Mouse (Mus musculus): ENCODE data around the gene Nup188.

The Nup188 gene

DNA sequence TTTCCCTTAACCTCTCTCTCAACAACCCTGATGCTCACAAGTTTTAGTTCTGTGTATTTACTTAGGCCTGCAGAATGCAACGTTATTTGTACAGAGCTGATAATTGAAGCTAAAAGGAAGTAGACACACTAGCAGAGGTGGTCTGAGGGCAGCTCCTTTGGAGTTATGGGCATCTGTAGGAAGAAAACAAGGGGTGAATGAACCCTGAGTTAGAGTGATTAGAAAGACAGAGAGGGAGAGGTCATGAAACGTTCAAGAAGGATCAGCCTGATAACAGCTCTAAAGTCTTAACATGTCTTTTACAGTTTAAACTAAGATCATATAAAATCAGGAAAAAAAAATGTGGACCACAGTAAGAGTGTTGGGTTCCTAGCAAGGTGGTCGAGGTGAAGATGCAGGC lies 23.2 kb downstream of the Nup188 start:
- ChIA-PET POLR2A (interaction anchor here in 2 of 4 experiments (0.7 to 1.9 kb wide), 18 partner anchors 8 to 211 kb away, joined by 3 to 8 read pairs (median 3); partner anchors contain the start of genes Dolk (in 1 of the 2), Dolpp1 (in 1 of the 2), Miga2 (in 1 of the 2) and Nup188 (in 1 of the 2)), CTCF (interaction anchor here in 1 of 4 experiments (1.3 kb wide), 1 partner anchor 19 kb away, joined by 4 read pairs; no protein-coding TSS in a partner anchor)

DNA sequence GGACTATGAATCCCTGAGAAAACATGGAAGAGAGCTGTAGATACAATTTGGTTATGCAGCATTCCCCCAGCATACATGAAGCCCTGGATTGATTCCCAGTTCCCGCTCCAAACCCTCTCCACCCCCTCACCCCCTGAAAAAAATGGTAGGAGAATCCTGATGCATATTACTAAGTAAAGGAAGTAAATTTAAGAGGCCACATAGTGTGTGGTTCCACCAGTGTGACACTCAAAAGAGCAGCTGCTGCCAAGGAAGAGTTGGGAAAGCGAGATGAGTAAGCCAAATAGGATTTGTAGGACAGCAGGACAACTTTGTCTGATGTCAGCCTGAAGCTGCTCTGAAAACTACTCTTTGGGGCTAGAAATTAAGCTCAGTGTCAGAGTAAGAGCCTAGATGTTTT lies 25.3 kb downstream of the Nup188 start:
- CTCF ChIA-PET: interaction anchor here (0.6 to 1.0 kb wide), 6 partner anchors 22 to 978 kb away, joined by 3 to 9 read pairs (median 4); partner anchors contain the start of gene Pkn3 (in 1 of the 4)
- POLR2A ChIA-PET: interaction anchor here (0.6 to 2.6 kb wide), 10 partner anchors 9 to 231 kb away, joined by 3 to 17 read pairs (median 4); no protein-coding TSS in a partner anchor

DNA sequence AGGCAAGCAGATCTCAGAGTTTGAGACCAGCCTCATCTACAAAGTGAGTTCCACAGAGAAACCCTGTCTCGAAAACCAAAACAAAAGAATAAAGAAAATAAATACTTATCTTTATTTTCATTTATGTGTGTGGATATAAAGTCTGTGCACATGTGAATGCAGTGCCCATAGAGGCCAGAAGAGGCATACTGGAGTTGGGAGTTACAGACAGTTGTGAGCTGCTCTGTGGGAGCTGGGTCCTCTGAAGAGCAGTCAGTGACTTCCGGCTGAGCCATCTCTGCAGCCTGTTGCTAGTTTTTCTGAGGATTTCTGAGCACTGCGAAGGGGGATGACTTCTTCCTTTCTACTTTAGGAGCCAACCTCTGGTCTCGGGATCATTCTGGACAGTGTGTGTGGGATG lies 29.9 kb downstream of the Nup188 start:
- ChIA-PET POLR2A (interaction anchor here in 3 of 4 experiments (0.5 to 2.8 kb wide), 15 partner anchors 9 to 240 kb away, joined by 3 to 10 read pairs (median 3); partner anchors contain the start of genes Dolpp1 (in 1 of the 3) and Endog (in 1 of the 3)), CTCF (interaction anchor here (0.5 to 1.3 kb wide), 12 partner anchors 11 to 274 kb away, joined by 3 to 7 read pairs (median 3); partner anchors contain the start of gene Miga2 (in 1 of the 4))

DNA sequence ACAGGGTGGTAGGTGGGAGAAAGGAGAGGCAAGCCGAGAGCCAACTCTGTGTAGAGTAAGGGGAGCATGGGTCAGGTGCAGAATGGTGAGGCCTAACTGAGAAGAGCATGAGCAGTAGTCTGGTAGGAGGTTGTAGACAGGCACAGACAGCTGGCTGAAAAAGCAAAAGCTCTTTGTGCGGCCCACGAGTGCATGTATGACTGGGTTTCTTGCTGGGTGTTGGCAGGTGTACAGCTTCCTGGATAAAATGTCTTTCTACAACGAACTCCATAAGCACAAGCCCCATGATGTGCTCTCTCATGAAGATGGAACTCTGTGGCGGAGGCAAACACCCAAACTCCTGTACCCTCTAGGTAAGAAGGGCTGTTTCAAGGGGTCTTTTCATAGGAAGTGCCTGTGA lies 30.8 kb downstream of the Nup188 start:
- ChIA-PET CTCF (no interaction called here), POLR2A (interaction anchor here in 2 of 4 experiments (0.9 to 2.8 kb wide), 7 partner anchors 11 to 131 kb away, joined by 3 to 10 read pairs (median 4); partner anchors contain the start of gene Dolpp1 (in 1 of the 2))

DNA sequence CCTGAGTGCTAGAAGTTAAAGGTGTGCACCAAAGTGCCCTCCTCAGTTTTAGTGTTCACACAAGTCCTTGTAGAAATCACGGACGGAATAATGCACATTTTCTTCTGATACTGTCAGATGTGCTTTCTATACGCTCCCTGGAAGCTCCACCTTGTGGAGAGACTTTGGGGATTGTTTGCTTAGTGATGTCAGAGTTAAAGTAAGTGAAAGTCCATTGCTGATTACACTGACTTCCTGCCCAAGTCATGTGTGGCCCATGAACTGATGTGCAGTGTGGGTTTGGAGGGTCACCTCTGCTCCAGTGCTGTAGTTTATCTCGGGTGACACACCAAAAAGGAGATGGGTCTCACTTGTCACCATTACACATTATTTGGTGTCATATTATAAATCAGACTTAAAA lies 33.1 kb downstream of the Nup188 start:
- CTCF ChIA-PET: no interaction called here
- POLR2A ChIA-PET: interaction anchor here in 1 of 4 experiments (0.7 to 1.2 kb wide), 2 partner anchors 23 to 196 kb away, joined by 3 to 4 read pairs; no protein-coding TSS in a partner anchor

DNA sequence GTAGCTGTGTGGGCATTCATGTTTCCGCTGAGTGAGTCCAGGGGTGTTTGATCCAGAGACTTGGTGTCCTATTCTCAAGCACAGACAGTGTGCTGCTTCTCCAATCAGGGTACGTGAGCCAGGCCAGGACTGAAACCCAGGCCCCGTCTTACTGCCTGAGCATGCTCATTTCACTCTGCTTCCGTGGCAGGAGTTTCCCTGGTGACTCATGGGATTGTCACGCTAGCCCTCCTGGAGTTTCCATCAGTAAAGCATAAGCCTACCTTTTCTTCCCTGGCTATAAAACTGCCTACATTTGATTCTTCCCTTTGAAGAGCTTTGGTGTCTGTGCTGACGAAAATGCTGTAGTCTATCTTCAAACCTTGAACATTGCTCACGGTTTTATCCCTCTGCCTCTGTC lies 36.9 kb downstream of the Nup188 start:
- POLR2A ChIA-PET: interaction anchor here in 2 of 4 experiments (0.8 to 2.5 kb wide), 13 partner anchors 10 to 93 kb away, joined by 3 to 9 read pairs (median 4); partner anchors contain the start of genes Crat (in 1 of the 2), Dolpp1 (in 1 of the 2), Miga2 (in 1 of the 2) and Ptpa (in 1 of the 2)
- CTCF ChIA-PET: interaction anchor here in 1 of 4 experiments (0.6 kb wide), 1 partner anchor 576 kb away, joined by 3 read pairs; no protein-coding TSS in a partner anchor

DNA sequence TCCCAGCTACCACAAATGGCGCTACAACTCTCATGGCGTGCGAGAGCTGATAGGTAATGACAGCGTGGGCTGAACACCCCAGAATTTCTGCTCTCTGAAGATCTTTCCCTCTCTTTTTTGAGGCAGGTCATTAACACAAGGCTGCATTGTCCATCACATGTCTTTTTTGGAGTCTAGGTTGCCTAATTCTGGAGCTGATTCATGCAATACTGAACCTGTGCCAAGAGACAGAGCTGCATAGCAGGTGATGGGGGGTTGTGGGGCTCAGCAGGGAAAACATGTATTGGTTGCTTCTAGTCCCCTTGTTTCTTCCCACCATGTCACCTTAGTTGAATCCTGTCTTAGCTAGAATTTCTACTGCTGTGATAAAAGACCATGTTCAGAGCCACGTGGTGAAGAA lies 39.1 kb downstream of the Nup188 start:
- POLR2A ChIA-PET: interaction anchor here in 2 of 4 experiments (0.6 to 3.1 kb wide), 6 partner anchors 9 to 97 kb away, joined by 3 to 22 read pairs (median 6); no protein-coding TSS in a partner anchor
- CTCF ChIA-PET: no interaction called here

DNA sequence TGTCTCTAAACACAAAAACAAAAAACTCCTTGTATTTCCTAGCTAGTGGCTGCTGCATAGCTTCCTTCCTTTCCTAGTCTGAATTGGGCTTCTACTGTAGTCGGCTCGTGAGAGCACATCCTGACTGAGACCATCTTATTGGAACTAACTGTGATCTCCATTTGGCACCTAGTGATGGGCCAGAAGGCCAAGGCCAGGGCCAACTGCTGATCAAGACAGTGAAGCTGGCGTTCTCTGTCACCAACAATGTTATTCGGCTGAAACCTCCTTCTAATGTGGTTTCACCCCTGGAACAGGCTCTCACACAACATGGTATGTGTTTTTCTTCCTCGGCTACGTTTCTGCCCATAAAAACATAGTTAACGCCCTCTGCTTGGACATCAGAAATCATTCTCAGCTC lies 41.1 kb downstream of the Nup188 start:
- ChIA-PET CTCF (interaction anchor here in 1 of 4 experiments (1.5 kb wide), 1 partner anchor 9 kb away, joined by 4 read pairs; no protein-coding TSS in a partner anchor), POLR2A (interaction anchor here in 2 of 4 experiments (0.7 to 3.1 kb wide), 18 partner anchors 8 to 192 kb away, joined by 3 to 22 read pairs (median 4); partner anchors contain the start of genes Miga2 (in 2 of the 2) and Endog (in 1 of the 2))

DNA sequence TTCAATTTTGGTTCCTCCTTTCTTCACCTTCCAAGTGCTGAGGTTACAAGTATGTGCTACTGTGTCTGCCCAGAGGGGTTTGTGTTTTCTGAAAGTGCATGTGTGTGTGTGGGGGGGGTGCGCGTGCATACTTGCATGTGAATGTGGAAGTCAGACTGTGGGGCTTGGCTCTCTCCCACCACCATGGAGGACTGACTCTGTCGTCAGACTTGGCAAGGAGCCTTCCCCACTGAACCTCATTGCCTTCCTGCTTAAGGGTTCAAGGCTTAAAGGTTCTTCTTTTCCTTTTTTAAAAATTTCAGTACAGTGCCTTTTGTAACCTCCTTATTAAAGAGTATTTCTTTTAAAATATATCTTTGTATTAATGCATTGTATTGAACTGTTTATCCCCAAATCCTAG lies 42.6 kb downstream of the Nup188 start:
- CTCF ChIA-PET: no interaction called here
- POLR2A ChIA-PET: interaction anchor here in 2 of 4 experiments (0.6 to 2.6 kb wide), 7 partner anchors 15 to 255 kb away, joined by 3 to 9 read pairs (median 4); partner anchors contain the start of gene Miga2 (in 2 of the 2)

DNA sequence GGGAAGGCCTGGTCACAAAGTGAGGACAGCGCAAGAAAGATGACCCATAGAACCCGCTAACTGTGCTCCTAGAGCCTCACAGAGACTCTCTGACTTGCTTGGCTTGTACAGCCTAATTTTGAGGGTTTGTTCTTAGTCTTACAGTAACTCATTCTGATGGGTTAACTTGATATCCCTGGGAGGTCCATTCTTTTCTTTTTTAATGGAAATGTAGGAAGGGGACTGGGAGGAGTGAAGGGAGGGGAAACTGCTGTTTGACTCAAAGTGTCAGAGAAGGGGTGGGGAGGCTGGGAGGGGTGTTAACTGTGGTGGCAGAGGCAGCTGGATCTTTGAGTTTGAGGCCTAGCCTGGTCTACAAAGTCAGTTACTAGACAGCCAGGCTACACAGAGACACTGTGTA lies 49.1 kb downstream of the Nup188 start:
- POLR2A ChIA-PET: interaction anchor here (0.5 to 2.8 kb wide), 32 partner anchors 8 to 259 kb away, joined by 3 to 36 read pairs (median 6); partner anchors contain the start of genes Miga2 (in 2 of the 4), Endog (in 1 of the 4), Ier5l (in 1 of the 4) and Kyat1 (in 1 of the 4)
- CTCF ChIA-PET: interaction anchor here in 2 of 4 experiments (0.9 to 1.4 kb wide), 5 partner anchors 15 to 633 kb away, joined by 3 to 4 read pairs (median 3); no protein-coding TSS in a partner anchor

DNA sequence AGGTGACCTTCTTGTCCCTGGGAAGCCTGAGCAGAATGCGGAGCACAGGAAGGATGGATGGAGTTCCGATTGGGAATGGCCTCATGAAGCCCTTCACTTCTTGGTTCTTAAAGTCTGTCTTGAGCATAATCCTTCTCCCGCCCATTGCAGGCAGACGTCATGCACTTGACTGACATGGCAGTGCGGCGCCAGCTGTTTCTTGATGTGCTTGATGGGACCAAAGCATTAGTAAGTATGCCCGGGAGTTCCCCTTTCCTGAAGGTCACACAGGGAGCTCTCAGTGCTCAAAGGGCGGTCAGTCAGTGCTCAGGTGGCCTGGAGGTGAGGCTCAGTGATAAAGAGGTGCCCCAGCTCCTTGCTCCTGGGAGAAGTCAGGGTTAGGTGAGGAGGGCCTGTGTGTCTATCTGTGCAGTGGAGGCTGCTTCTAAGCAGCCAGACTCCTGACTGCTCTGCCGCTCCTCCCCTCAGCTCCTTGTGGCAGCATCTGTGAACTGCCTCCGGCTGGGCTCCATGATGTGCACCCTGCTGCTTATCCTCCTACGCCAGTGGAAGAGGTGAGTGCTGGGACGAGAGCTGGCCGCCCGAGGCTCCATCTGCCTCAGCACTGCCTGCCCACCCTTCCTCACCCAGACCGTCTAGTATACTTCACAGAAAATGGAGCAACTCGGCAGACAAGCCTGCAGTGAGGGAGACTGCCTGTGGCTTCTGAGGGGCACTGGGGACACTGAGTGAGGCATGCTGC lies 50.1 kb downstream of the Nup188 start:
- ChIA-PET POLR2A (interaction anchor here (0.6 to 2.8 kb wide), 49 partner anchors 10 to 977 kb away, joined by 3 to 36 read pairs (median 4); partner anchors contain the start of genes Miga2 (in 2 of the 4), Spout1 (in 2 of the 4), Endog (in 1 of the 4) and Ier5l (in 1 of the 4)), CTCF (interaction anchor here in 3 of 4 experiments (0.6 to 1.6 kb wide), 14 partner anchors 9 to 632 kb away, joined by 3 to 7 read pairs (median 4); partner anchors contain the start of genes Miga2 (in 1 of the 3) and Sh3glb2 (in 1 of the 3))

DNA sequence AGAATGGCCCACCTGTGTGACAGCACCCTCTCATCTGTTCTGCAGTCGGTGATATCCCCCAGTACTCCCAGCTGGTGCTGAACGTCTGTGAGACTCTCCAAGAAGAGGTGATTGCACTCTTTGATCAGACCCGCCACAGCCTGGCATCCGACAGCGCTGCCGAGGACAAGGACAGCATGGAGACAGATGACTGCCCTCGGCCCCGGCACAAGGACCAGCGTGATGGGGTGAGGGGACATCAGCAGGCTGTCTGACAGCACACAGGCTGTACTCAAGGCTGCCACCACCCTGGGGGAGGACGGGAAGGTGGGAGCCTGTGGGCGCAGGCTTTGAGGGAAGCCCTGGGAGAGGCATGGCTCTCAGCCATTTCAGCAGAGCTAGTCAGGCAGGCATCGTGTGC lies 51.0 kb downstream of the Nup188 start:
- ChIA-PET POLR2A (interaction anchor here in 3 of 4 experiments (0.7 to 2.8 kb wide), 21 partner anchors 9 to 421 kb away, joined by 3 to 36 read pairs (median 6); partner anchors contain the start of genes Ier5l (in 1 of the 3), Lrrc8a (in 1 of the 3), Miga2 (in 1 of the 3) and Spout1 (in 1 of the 3)), CTCF (interaction anchor here in 2 of 4 experiments (0.9 to 1.6 kb wide), 5 partner anchors 10 to 99 kb away, joined by 3 to 7 read pairs (median 4); partner anchors contain the start of genes Miga2 (in 1 of the 2) and Sh3glb2 (in 1 of the 2))

DNA sequence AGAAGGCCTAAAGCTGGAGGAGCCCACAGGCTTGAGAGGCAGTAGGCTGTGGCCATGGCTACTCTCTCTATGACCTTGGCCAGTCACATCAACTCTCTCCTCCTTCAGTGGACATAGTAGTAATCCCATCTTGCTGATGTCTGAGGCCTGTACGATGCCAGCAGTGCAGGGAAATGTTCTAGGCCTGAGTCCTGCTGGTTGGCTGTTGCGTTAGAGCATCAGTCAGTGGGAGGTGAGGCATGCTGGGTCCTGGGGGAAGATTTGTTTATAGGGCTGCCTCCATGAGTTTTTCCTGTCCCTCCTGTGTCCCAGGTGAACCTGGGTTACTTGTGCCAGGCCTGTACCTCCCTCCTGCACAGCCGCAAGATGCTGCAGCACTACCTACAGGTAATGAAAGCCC lies 55.9 kb downstream of the Nup188 start:
- POLR2A ChIA-PET: interaction anchor here in 2 of 4 experiments (0.7 to 2.3 kb wide), 4 partner anchors 15 to 33 kb away, joined by 3 to 15 read pairs (median 6); partner anchors contain the start of gene Miga2 (in 1 of the 2)
- CTCF ChIA-PET: interaction anchor here in 1 of 4 experiments (0.6 kb wide), 2 partner anchors 31 to 546 kb away, joined by 4 to 7 read pairs; no protein-coding TSS in a partner anchor

DNA sequence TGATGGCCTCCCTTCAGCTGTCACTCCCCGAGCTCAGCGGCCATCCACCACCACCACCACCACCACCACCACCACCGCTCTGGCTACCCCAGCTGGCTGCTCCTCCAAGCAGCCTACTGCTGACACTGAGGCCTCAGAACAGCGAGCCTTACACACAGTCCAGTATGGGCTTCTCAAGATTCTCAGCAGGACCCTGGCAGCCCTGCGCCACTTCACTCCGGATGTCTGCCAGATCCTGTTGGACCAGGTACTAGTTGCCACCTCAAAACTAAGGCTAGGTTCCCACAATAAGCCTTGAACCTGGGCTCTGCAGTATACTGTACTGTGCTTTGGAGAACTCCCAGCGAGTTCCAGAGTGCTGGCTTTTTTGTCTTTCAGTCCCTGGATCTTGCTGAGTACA lies 56.3 kb downstream of the Nup188 start:
- ChIA-PET CTCF (interaction anchor here in 1 of 4 experiments (0.6 kb wide), 1 partner anchor 12 kb away, joined by 9 read pairs; no protein-coding TSS in a partner anchor), POLR2A (interaction anchor here (0.5 to 2.3 kb wide), 9 partner anchors 13 to 48 kb away, joined by 3 to 15 read pairs (median 4); partner anchors contain the start of gene Miga2 (in 1 of the 4))

DNA sequence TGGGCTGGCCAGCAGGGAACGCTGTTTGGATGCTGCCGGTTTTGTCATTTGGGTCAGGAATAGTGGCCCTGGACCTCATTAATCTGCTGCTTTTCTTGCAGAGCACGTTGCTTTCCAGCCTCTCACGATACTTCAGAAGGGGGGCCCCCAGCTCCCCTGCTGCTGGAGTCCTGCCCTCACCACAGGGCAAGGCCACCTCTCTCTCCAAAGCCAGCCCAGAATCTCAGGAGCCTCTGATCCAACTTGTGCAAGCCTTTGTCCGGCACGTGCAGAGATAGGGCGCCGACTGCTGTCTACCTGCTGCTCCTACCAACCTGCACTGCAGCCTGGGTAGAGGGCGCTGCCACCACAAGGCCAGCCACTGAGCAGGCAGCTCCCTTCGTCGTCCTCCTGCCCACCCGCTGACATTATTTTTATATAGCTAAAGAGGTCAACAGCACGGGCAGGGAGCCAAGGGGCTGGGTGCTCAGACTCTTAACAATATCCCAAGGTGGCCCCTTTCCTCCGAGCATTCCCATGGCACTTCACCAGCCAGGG lies 57.5 kb downstream of the Nup188 start:
- CTCF ChIA-PET: interaction anchor here in 2 of 4 experiments (0.6 to 1.0 kb wide), 3 partner anchors 20 to 263 kb away, joined by 3 to 5 read pairs (median 3); partner anchors contain the start of gene Miga2 (in 1 of the 2)
- POLR2A ChIA-PET: interaction anchor here in 2 of 4 experiments (0.6 to 2.3 kb wide), 12 partner anchors 8 to 270 kb away, joined by 3 to 15 read pairs (median 4); partner anchors contain the start of gene Miga2 (in 2 of the 2)

DNA sequence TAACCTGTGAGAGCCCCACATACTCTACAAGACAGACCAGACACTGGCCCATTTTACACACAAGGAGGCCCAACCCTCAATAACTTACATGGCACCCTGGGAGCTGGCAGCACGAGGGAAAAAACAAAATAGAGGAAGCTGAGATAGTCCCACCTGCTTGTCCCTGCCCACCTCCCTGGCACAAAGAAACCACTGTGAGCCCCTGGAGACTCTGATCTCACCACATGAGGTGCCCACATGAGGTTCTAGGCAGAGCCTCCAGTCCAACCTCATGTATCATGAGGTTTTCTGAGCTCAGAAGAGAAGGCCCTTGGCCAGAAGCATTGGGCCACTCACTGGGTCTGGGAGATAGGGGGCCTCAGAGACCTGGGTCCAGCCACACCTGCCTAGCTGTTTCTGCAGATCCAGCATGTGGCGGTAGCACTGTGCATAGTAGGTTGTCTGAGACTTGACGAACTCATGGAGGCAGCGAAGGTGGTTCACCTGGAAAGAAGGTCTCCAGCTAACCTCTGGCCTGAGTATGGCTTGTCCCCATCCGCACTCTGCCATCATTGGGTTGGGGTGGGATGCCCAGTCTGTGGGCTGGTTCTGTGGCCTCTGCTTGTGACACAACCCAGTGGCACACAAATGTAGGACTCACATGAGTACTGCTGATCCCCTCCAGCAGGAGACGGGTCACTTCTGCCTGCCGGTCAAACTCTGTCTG lies 59.9 kb downstream of the Nup188 start:
- POLR2A ChIA-PET: interaction anchor here (0.7 to 5.6 kb wide), 17 partner anchors 9 to 210 kb away, joined by 3 to 36 read pairs (median 3); partner anchors contain the start of genes Miga2 (in 2 of the 4) and Kyat1 (in 1 of the 4)
- CTCF ChIA-PET: interaction anchor here in 2 of 4 experiments (0.8 to 1.3 kb wide), 4 partner anchors 9 to 143 kb away, joined by 3 to 4 read pairs (median 3); partner anchors contain the start of gene Miga2 (in 1 of the 2)

DNA sequence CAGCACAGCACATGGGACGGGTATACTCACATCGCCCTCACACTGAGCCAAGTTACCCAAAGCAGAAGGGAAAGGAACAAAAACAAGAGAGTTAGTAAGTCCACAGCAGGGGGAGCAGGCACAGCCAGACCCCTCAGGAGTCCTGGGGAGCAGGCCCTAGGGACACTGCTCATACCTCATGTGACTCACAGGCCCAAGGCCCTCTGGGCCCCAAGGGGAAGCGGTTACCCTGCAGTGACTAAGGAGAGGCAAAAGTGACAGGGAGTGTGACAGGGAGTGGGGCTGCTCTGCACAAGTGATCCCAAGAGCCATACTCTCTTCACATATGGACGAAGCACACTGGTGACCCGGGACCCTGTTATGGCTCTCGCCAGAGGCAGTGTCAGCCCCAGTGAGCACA lies 63.0 kb downstream of the Nup188 start:
- POLR2A ChIA-PET: interaction anchor here in 1 of 4 experiments (0.9 to 5.6 kb wide), 5 partner anchors 10 to 38 kb away, joined by 3 to 36 read pairs (median 4); partner anchors contain the start of gene Miga2
- CTCF ChIA-PET: no interaction called here
